Mouse (Mus musculus) lung, adult 10 weeks (tissue): ENCODE data around the gene Grb10. TPM values are rescaled to one million over a fixed set of nuclear protein-coding genes. Genes with fewer than 3 reads are reported as not detected.

ENCODE experiments used
- polyA plus RNA-seq: library from polyadenylated mRNA; stranded (reverse); fragments of 350-450 nt; fragmentation: Illumina TruSeq; extraction: RNeasy Lipid Tissue Mini Kit (QIAGEN cat#74804); gene quantifications from one replicate; pipeline ENCODE4 v1.2.3, GENCODE M21; 2014; ENCODE audit warnings: low read depth, low replicate concordance; ENCODE audit not compliant: insufficient read depth

The Grb10 gene
- polyA plus RNA-seq = 13.4 TPM

GRCm38 (mm10) chr11:12038470-12038985 is at the start of gene Grb10:
Gene Grb10 (minus strand): TSS chr11:12038683.

GRCm38 (mm10) chr11:11897645-11898357 is 140.7 kb downstream of the Grb10 start, which contains the start of gene Ddc:
Gene Ddc (minus strand): TSS chr11:11898144.

Other genes starting within 250 kb of the Grb10 start
- 1.2 TPM for gene Fignl1, start 229.7 kb downstream of the Grb10 start, polyA plus RNA-seq
- 4.7 TPM for gene Ddc, start 140.5 kb downstream of the Grb10 start, polyA plus RNA-seq